Mouse (Mus musculus): ENCODE data around the gene Spata13. TPM values are rescaled to one million over a fixed set of nuclear protein-coding genes. Genes with fewer than 3 reads are reported as not detected.

Spata13 gene
- 58.8 and 73.2 TPM in 2 replicates for polyA plus RNA-seq (2014; fragmentation: Nextera tagmentation; extraction: Ambion mirVana)

- peak within 1 kb of the TSS; percentile 91 for H3K4me2 ChIP-seq (replicated peaks; ENCODE audit: low read depth, low read length)
- peak within 1 kb of the TSS; percentile 82 for H3K4me3 ChIP-seq (ENCODE audit: low read depth, low read length)
- H3K4me1 ChIP-seq (replicated peaks; ENCODE audit: control insufficient read depth, insufficient read depth, low read length), result peaks cover 7% of the 10 kb centered on the region; the same call in 1 of the 2 replicates
- no peaks in the 10 kb centered on the region for H3K9me3 ChIP-seq (ENCODE audit: control insufficient read depth, low read length)
- no peaks in the 10 kb centered on the region for H3K36me3 ChIP-seq (ENCODE audit: control insufficient read depth, insufficient read depth, low read length)
- peak within 1 kb of the TSS; percentile 80 for H3K9ac ChIP-seq (ENCODE audit: low read depth, low read length)
- WGBS, result under 1% methylated on average over 45 of the region's 50 CpGs
- H3K27me3 ChIP-seq (ENCODE audit: control insufficient read depth, insufficient read depth, low read length), result no peaks in the 10 kb centered on the region
- DNase-seq (ENCODE audit: low spot score) (peak; percentile 97), ATAC-seq (ENCODE audit: low FRiP score) (peak; percentile 86)
- H3K27ac ChIP-seq (ENCODE audit: low read depth, low read length), result peak within 1 kb of the TSS; percentile 81
These were observed at the start of gene Spata13 for GRCm38 (mm10) chr14:60633961-60634864. TSS of gene Spata13 (plus strand) at chr14:60634001.

- Histone ChIP-seq H3K9ac (ENCODE audit: low read depth, low read length) (no peak overlapping the region), H3K4me3 (ENCODE audit: low read depth, low read length) (no peak overlapping the region), H3K4me2 (replicated peaks; ENCODE audit: low read depth, low read length) (no peak overlapping the region), H3K27me3 (ENCODE audit: control insufficient read depth, insufficient read depth, low read length) (no peaks in the 10 kb centered on the region), H3K4me1 (replicated peaks; ENCODE audit: control insufficient read depth, insufficient read depth, low read length) (no peaks in the 10 kb centered on the region), H3K27ac (ENCODE audit: low read depth, low read length) (no peak overlapping the region), H3K36me3 (ENCODE audit: control insufficient read depth, insufficient read depth, low read length) (no peaks in the 10 kb centered on the region), H3K9me3 (ENCODE audit: control insufficient read depth, low read length) (no peaks in the 10 kb centered on the region)
- 0 out of 2 replicates have a peak, but pooled peaks have one; percentile 47 for ATAC-seq (ENCODE audit: low FRiP score)
- DNase-seq (ENCODE audit: low spot score), result peak; percentile 41
- WGBS, result 37% methylated on average over 15 of the region's 15 CpGs
These were observed 46.9 kb upstream of the Spata13 start for GRCm38 (mm10) chr14:60586687-60587453.

GRCm38 (mm10) chr14:60589001-60589400 is 44.8 kb upstream of the Spata13 start:
- DNase-seq (ENCODE audit: low spot score) (no peak), ATAC-seq (ENCODE audit: low FRiP score) (no peak)
- no peaks in the 10 kb centered on the region for H3K36me3 ChIP-seq (ENCODE audit: control insufficient read depth, insufficient read depth, low read length)
- H3K27ac ChIP-seq (ENCODE audit: low read depth, low read length), result no peak overlapping the region
- no peaks in the 10 kb centered on the region for H3K4me1 ChIP-seq (replicated peaks; ENCODE audit: control insufficient read depth, insufficient read depth, low read length)
- no peak overlapping the region for H3K9ac ChIP-seq (ENCODE audit: low read depth, low read length)
- H3K9me3 ChIP-seq (ENCODE audit: control insufficient read depth, low read length), result no peaks in the 10 kb centered on the region
- H3K4me3 ChIP-seq (ENCODE audit: low read depth, low read length), result no peak overlapping the region
- H3K4me2 ChIP-seq (replicated peaks; ENCODE audit: low read depth, low read length), result no peak overlapping the region
- WGBS, result 74% methylated on average over 2 of the region's 2 CpGs
- no peaks in the 10 kb centered on the region for H3K27me3 ChIP-seq (ENCODE audit: control insufficient read depth, insufficient read depth, low read length)

- Histone ChIP-seq H3K27me3 (ENCODE audit: control insufficient read depth, insufficient read depth, low read length) (no peaks in the 10 kb centered on the region), H3K4me1 (replicated peaks; ENCODE audit: control insufficient read depth, insufficient read depth, low read length) (0 out of 2 replicates have a peak, but pooled peaks cover 2% of the 10 kb centered on the region), H3K9ac (ENCODE audit: low read depth, low read length) (no peak overlapping the region), H3K36me3 (ENCODE audit: control insufficient read depth, insufficient read depth, low read length) (no peaks in the 10 kb centered on the region), H3K4me3 (ENCODE audit: low read depth, low read length) (no peak overlapping the region), H3K4me2 (replicated peaks; ENCODE audit: low read depth, low read length) (no peak overlapping the region), H3K27ac (ENCODE audit: low read depth, low read length) (no peak overlapping the region), H3K9me3 (ENCODE audit: control insufficient read depth, low read length) (no peaks in the 10 kb centered on the region)
- ATAC-seq (ENCODE audit: low FRiP score) (no peak), DNase-seq (ENCODE audit: low spot score) (no peak)
- 91% methylated on average over 5 of the region's 5 CpGs for WGBS
These were observed 41.5 kb upstream of the Spata13 start for GRCm38 (mm10) chr14:60592339-60592738.

- H3K4me1 ChIP-seq (replicated peaks; ENCODE audit: control insufficient read depth, insufficient read depth, low read length), result peaks cover 2% of the 10 kb centered on the region; the same call in 1 of the 2 replicates
These were observed 41.0 kb upstream of the Spata13 start for GRCm38 (mm10) chr14:60592822-60593221.

GRCm38 (mm10) chr14:60597571-60597970 is 36.2 kb upstream of the Spata13 start:
- Histone ChIP-seq H3K36me3 (ENCODE audit: control insufficient read depth, insufficient read depth, low read length) (no peaks in the 10 kb centered on the region), H3K27me3 (ENCODE audit: control insufficient read depth, insufficient read depth, low read length) (no peaks in the 10 kb centered on the region), H3K4me1 (replicated peaks; ENCODE audit: control insufficient read depth, insufficient read depth, low read length) (peaks cover 2% of the 10 kb centered on the region; the same call in 1 of the 2 replicates), H3K9ac (ENCODE audit: low read depth, low read length) (no peak overlapping the region), H3K9me3 (ENCODE audit: control insufficient read depth, low read length) (no peaks in the 10 kb centered on the region), H3K27ac (ENCODE audit: low read depth, low read length) (no peak overlapping the region), H3K4me2 (replicated peaks; ENCODE audit: low read depth, low read length) (no peak overlapping the region), H3K4me3 (ENCODE audit: low read depth, low read length) (no peak overlapping the region)
- no peak for DNase-seq (ENCODE audit: low spot score)
- WGBS, result 5% methylated on average over 4 of the region's 4 CpGs
- no peak for ATAC-seq (ENCODE audit: low FRiP score)

More at GRCm38 (mm10) chr14:60592822-60593221, 41.0 kb upstream of the Spata13 start:
- Histone ChIP-seq H3K9me3 (ENCODE audit: control insufficient read depth, low read length) (no peaks in the 10 kb centered on the region), H3K27me3 (ENCODE audit: control insufficient read depth, insufficient read depth, low read length) (no peaks in the 10 kb centered on the region), H3K4me2 (replicated peaks; ENCODE audit: low read depth, low read length) (no peak overlapping the region), H3K4me3 (ENCODE audit: low read depth, low read length) (no peak overlapping the region), H3K9ac (ENCODE audit: low read depth, low read length) (no peak overlapping the region), H3K27ac (ENCODE audit: low read depth, low read length) (no peak overlapping the region), H3K36me3 (ENCODE audit: control insufficient read depth, insufficient read depth, low read length) (no peaks in the 10 kb centered on the region)
- no peak for ATAC-seq (ENCODE audit: low FRiP score)
- 79% methylated on average over 7 of the region's 7 CpGs for WGBS
- DNase-seq (ENCODE audit: low spot score), result no peak

GRCm38 (mm10) chr14:60599044-60599443 is 34.8 kb upstream of the Spata13 start:
- ATAC-seq (ENCODE audit: low FRiP score) (no peak), DNase-seq (ENCODE audit: low spot score) (no peak)
- Histone ChIP-seq H3K27ac (ENCODE audit: low read depth, low read length) (no peak overlapping the region), H3K36me3 (ENCODE audit: control insufficient read depth, insufficient read depth, low read length) (no peaks in the 10 kb centered on the region), H3K4me3 (ENCODE audit: low read depth, low read length) (no peak overlapping the region), H3K4me2 (replicated peaks; ENCODE audit: low read depth, low read length) (no peak overlapping the region), H3K27me3 (ENCODE audit: control insufficient read depth, insufficient read depth, low read length) (no peaks in the 10 kb centered on the region), H3K9me3 (ENCODE audit: control insufficient read depth, low read length) (no peaks in the 10 kb centered on the region), H3K9ac (ENCODE audit: low read depth, low read length) (no peak overlapping the region), H3K4me1 (replicated peaks; ENCODE audit: control insufficient read depth, insufficient read depth, low read length) (peaks cover 2% of the 10 kb centered on the region; the same call in 1 of the 2 replicates)
- WGBS, result 83% methylated on average over 2 of the region's 2 CpGs

- H3K27me3 ChIP-seq (ENCODE audit: control insufficient read depth, insufficient read depth, low read length), result no peaks in the 10 kb centered on the region
- H3K9ac ChIP-seq (ENCODE audit: low read depth, low read length), result no peak overlapping the region
- H3K4me2 ChIP-seq (replicated peaks; ENCODE audit: low read depth, low read length), result no peak overlapping the region
- WGBS, result 70% methylated on average over 2 of the region's 2 CpGs
- H3K4me3 ChIP-seq (ENCODE audit: low read depth, low read length), result no peak overlapping the region
- H3K27ac ChIP-seq (ENCODE audit: low read depth, low read length), result no peak overlapping the region
- no peaks in the 10 kb centered on the region for H3K9me3 ChIP-seq (ENCODE audit: control insufficient read depth, low read length)
- ATAC-seq (ENCODE audit: low FRiP score) (no peak), DNase-seq (ENCODE audit: low spot score) (no peak)
- H3K36me3 ChIP-seq (ENCODE audit: control insufficient read depth, insufficient read depth, low read length), result no peaks in the 10 kb centered on the region
- H3K4me1 ChIP-seq (replicated peaks; ENCODE audit: control insufficient read depth, insufficient read depth, low read length), result no peaks in the 10 kb centered on the region
These were observed 28.2 kb upstream of the Spata13 start for GRCm38 (mm10) chr14:60605564-60605963.

Measured in hindbrain, embryonic 11.5 days (tissue).